Mouse (Mus musculus): ENCODE results near the gene Lrp1. TPM values are rescaled to one million over a fixed set of nuclear protein-coding genes. Genes with fewer than 3 reads are reported as not detected.

Lrp1 gene
- polyA plus RNA-seq, 1 experiment from 2014 or later, result 71.2 TPM

GRCm38 (mm10) chr10:127526681-127527080 lies 94.3 kb downstream of the Lrp1 start:
- DNase-seq (ENCODE audit: low spot score), result peak; percentile 80
- ATAC-seq (replicated peaks; ENCODE audit: low FRiP score), result no peak
- Histone ChIP-seq H3K4me3 (ENCODE audit: low read depth, low read length) (peak overlapping the region; percentile 1; the same call in 1 of the 2 replicates), H3K9me3 (ENCODE audit: control insufficient read depth, low read length) (no peaks in the 10 kb centered on the region), H3K9ac (ENCODE audit: low read length) (0 out of 2 replicates have a peak overlapping the region, but pooled peaks have one; percentile 12), H3K27me3 (ENCODE audit: control insufficient read depth, insufficient read depth, low read length) (peaks cover 78% of the 10 kb centered on the region), H3K4me2 (ENCODE audit: low read depth, low read length, severe bottlenecking) (peak overlapping the region; percentile 8), H3K36me3 (ENCODE audit: control insufficient read depth, insufficient read depth, low read length) (no peaks in the 10 kb centered on the region), H3K4me1 (replicated peaks; ENCODE audit: control insufficient read depth, insufficient read depth, low read length) (peaks cover 27% of the 10 kb centered on the region), H3K27ac (ENCODE audit: low read depth, low read length) (no peak overlapping the region)
- WGBS, result 0% methylated on average over 26 of the region's 26 CpGs

- no peak for ATAC-seq (replicated peaks; ENCODE audit: low FRiP score)
- no peak for DNase-seq (ENCODE audit: low spot score)
- H3K9me3 ChIP-seq (ENCODE audit: control insufficient read depth, low read length), result no peaks in the 10 kb centered on the region
- no peaks in the 10 kb centered on the region for H3K36me3 ChIP-seq (ENCODE audit: control insufficient read depth, insufficient read depth, low read length)
- peaks cover 71% of the 10 kb centered on the region for H3K27me3 ChIP-seq (ENCODE audit: control insufficient read depth, insufficient read depth, low read length)
- H3K27ac ChIP-seq (ENCODE audit: low read depth, low read length), result no peak overlapping the region
- WGBS, result 2% methylated on average over 26 of the region's 26 CpGs
- peaks cover 31% of the 10 kb centered on the region for H3K4me1 ChIP-seq (replicated peaks; ENCODE audit: control insufficient read depth, insufficient read depth, low read length)
- H3K9ac ChIP-seq (ENCODE audit: low read length), result no peak overlapping the region
- peak overlapping the region; percentile 1; the same call in 1 of the 2 replicates for H3K4me3 ChIP-seq (ENCODE audit: low read depth, low read length)
- peak overlapping the region; percentile 8 for H3K4me2 ChIP-seq (ENCODE audit: low read depth, low read length, severe bottlenecking)
These were observed 94.9 kb downstream of the Lrp1 start for GRCm38 (mm10) chr10:127526048-127526447.

- DNase-seq (ENCODE audit: low spot score) (no peak), ATAC-seq (replicated peaks; ENCODE audit: low FRiP score) (peak; percentile 11; the same call in 1 of the 2 replicates)
- peaks cover 59% of the 10 kb centered on the region for H3K27me3 ChIP-seq (ENCODE audit: control insufficient read depth, insufficient read depth, low read length)
- no peak overlapping the region for H3K27ac ChIP-seq (ENCODE audit: low read depth, low read length)
- peaks cover 26% of the 10 kb centered on the region for H3K4me1 ChIP-seq (replicated peaks; ENCODE audit: control insufficient read depth, insufficient read depth, low read length)
- H3K4me3 ChIP-seq (ENCODE audit: low read depth, low read length), result 0 out of 2 replicates have a peak overlapping the region, but pooled peaks have one; percentile 7
- H3K36me3 ChIP-seq (ENCODE audit: control insufficient read depth, insufficient read depth, low read length), result peaks cover 3% of the 10 kb centered on the region; the same call in 1 of the 2 replicates
- no peak overlapping the region for H3K9ac ChIP-seq (ENCODE audit: low read length)
- H3K4me2 ChIP-seq (ENCODE audit: low read depth, low read length, severe bottlenecking), result peak overlapping the region; percentile 37; the same call in 1 of the 2 replicates
- under 1% methylated on average over 23 of the region's 23 CpGs for WGBS
- H3K9me3 ChIP-seq (ENCODE audit: control insufficient read depth, low read length), result no peaks in the 10 kb centered on the region
These were observed 96.2 kb downstream of the Lrp1 start for GRCm38 (mm10) chr10:127524646-127525255.

- Histone ChIP-seq H3K4me1 (replicated peaks; ENCODE audit: control insufficient read depth, insufficient read depth, low read length) (peaks cover 26% of the 10 kb centered on the region), H3K27me3 (ENCODE audit: control insufficient read depth, insufficient read depth, low read length) (peaks cover 37% of the 10 kb centered on the region), H3K27ac (ENCODE audit: low read depth, low read length) (no peak within 1 kb of the TSS), H3K4me2 (ENCODE audit: low read depth, low read length, severe bottlenecking) (peak within 1 kb of the TSS; percentile 94), H3K4me3 (ENCODE audit: low read depth, low read length) (peak within 1 kb of the TSS; percentile 52), H3K9ac (ENCODE audit: low read length) (peak within 1 kb of the TSS; percentile 71), H3K36me3 (ENCODE audit: control insufficient read depth, insufficient read depth, low read length) (peaks cover 12% of the 10 kb centered on the region), H3K9me3 (ENCODE audit: control insufficient read depth, low read length) (no peaks in the 10 kb centered on the region)
- DNase-seq (ENCODE audit: low spot score) (peak; percentile 93), ATAC-seq (replicated peaks; ENCODE audit: low FRiP score) (peak; percentile 65)
- under 1% methylated on average over 21 of the region's 21 CpGs for WGBS
These were observed 98.8 kb downstream of the Lrp1 start, which contains the start of gene Shmt2 for GRCm38 (mm10) chr10:127522088-127522581. Gene Shmt2, minus strand, starts transcription at chr10:127522444.

GRCm38 (mm10) chr10:127521611-127522080 lies 99.3 kb downstream of the Lrp1 start:
- peaks cover 33% of the 10 kb centered on the region for H3K27me3 ChIP-seq (ENCODE audit: control insufficient read depth, insufficient read depth, low read length)
- peak overlapping the region; percentile 71 for H3K9ac ChIP-seq (ENCODE audit: low read length)
- ATAC-seq (replicated peaks; ENCODE audit: low FRiP score) (no peak), DNase-seq (ENCODE audit: low spot score) (no peak)
- H3K4me2 ChIP-seq (ENCODE audit: low read depth, low read length, severe bottlenecking), result peak overlapping the region; percentile 94
- WGBS, result 14% methylated on average over 12 of the region's 12 CpGs
- H3K9me3 ChIP-seq (ENCODE audit: control insufficient read depth, low read length), result no peaks in the 10 kb centered on the region
- peak overlapping the region; percentile 52 for H3K4me3 ChIP-seq (ENCODE audit: low read depth, low read length)
- peaks cover 12% of the 10 kb centered on the region for H3K36me3 ChIP-seq (ENCODE audit: control insufficient read depth, insufficient read depth, low read length)
- no peak overlapping the region for H3K27ac ChIP-seq (ENCODE audit: low read depth, low read length)
- peaks cover 29% of the 10 kb centered on the region for H3K4me1 ChIP-seq (replicated peaks; ENCODE audit: control insufficient read depth, insufficient read depth, low read length)

- Histone ChIP-seq H3K4me3 (ENCODE audit: low read depth, low read length) (no peak overlapping the region), H3K4me1 (replicated peaks; ENCODE audit: control insufficient read depth, insufficient read depth, low read length) (peaks cover 30% of the 10 kb centered on the region), H3K4me2 (ENCODE audit: low read depth, low read length, severe bottlenecking) (peak overlapping the region; percentile 94), H3K9me3 (ENCODE audit: control insufficient read depth, low read length) (no peaks in the 10 kb centered on the region), H3K27ac (ENCODE audit: low read depth, low read length) (no peak overlapping the region), H3K27me3 (ENCODE audit: control insufficient read depth, insufficient read depth, low read length) (peaks cover 26% of the 10 kb centered on the region), H3K36me3 (ENCODE audit: control insufficient read depth, insufficient read depth, low read length) (peaks cover 12% of the 10 kb centered on the region), H3K9ac (ENCODE audit: low read length) (peak overlapping the region; percentile 71)
- no peak for ATAC-seq (replicated peaks; ENCODE audit: low FRiP score)
- WGBS, result 87% methylated on average over 20 of the region's 20 CpGs
- DNase-seq (ENCODE audit: low spot score), result no peak
These were observed 100.1 kb downstream of the Lrp1 start for GRCm38 (mm10) chr10:127520714-127521357.

GRCm38 (mm10) chr10:127519903-127520713 lies 100.8 kb downstream of the Lrp1 start:
- peaks cover 25% of the 10 kb centered on the region for H3K27me3 ChIP-seq (ENCODE audit: control insufficient read depth, insufficient read depth, low read length)
- H3K27ac ChIP-seq (ENCODE audit: low read depth, low read length), result no peak overlapping the region
- WGBS, result 92% methylated on average over 37 of the region's 37 CpGs
- peak; percentile 54 for DNase-seq (ENCODE audit: low spot score)
- H3K9ac ChIP-seq (ENCODE audit: low read length), result no peak overlapping the region
- peaks cover 32% of the 10 kb centered on the region for H3K4me1 ChIP-seq (replicated peaks; ENCODE audit: control insufficient read depth, insufficient read depth, low read length)
- H3K4me2 ChIP-seq (ENCODE audit: low read depth, low read length, severe bottlenecking), result 0 out of 2 replicates have a peak overlapping the region, but pooled peaks have one; percentile 1
- H3K9me3 ChIP-seq (ENCODE audit: control insufficient read depth, low read length), result no peaks in the 10 kb centered on the region
- no peak for ATAC-seq (replicated peaks; ENCODE audit: low FRiP score)
- H3K4me3 ChIP-seq (ENCODE audit: low read depth, low read length), result no peak overlapping the region
- peaks cover 12% of the 10 kb centered on the region for H3K36me3 ChIP-seq (ENCODE audit: control insufficient read depth, insufficient read depth, low read length)
